Mouse (Mus musculus) neural tube, embryonic 11.5 days (tissue): ENCODE results near the gene Lrig1. TPM values are rescaled to one million over a fixed set of nuclear protein-coding genes. Genes with fewer than 3 reads are reported as not detected.

ENCODE experiments used
- ATAC-seq: fragments of 200-750 bp; cut with Nextera tagmentation; 2 replicates; pipeline ENCODE4 v1.8.0; 2017; ENCODE audit warnings: moderate number of reproducible peaks, mild to moderate bottlenecking, moderate TSS enrichment, moderate library complexity; ENCODE audit not compliant: insufficient read depth, low FRiP score, low TSS enrichment
- DNase-seq: peaks from one replicate; pipeline ENCODE4 v3.0.0-alpha.2; 2015; ENCODE audit warnings: low spot score
- H3K27ac ChIP-seq: fragments of 300-500 bp; sonication (generic); 2 replicates; pipeline ENCODE4 v1.5.1; 2014; ENCODE audit warnings: low read depth, mild to moderate bottlenecking, low read length
- H3K27me3 ChIP-seq: fragments of 300-500 bp; sonication (generic); 2 replicates; pipeline ENCODE4 v1.6.1; 2014; ENCODE audit warnings: mild to moderate bottlenecking, low read length, mixed read lengths; ENCODE audit not compliant: control insufficient read depth, insufficient read depth
- H3K36me3 ChIP-seq: fragments of 300-500 bp; sonication (generic); 2 replicates; pipeline ENCODE4 v1.6.1; 2014; ENCODE audit warnings: mild to moderate bottlenecking, low read length, moderate library complexity, mixed read lengths; ENCODE audit not compliant: control insufficient read depth, insufficient read depth
- H3K4me1 ChIP-seq: fragments of 300-500 bp; sonication (generic); 2 replicates; pipeline ENCODE4 v1.6.1; 2014; ENCODE audit warnings: low read length, mixed read lengths; ENCODE audit not compliant: control insufficient read depth, insufficient read depth
- H3K4me2 ChIP-seq: fragments of 300-500 bp; sonication (generic); 2 replicates; pipeline ENCODE4 v1.6.1; 2014; ENCODE audit warnings: low read depth, mild to moderate bottlenecking, moderate library complexity
- H3K4me3 ChIP-seq: fragments of 300-500 bp; sonication (generic); 2 replicates; pipeline ENCODE4 v1.5.1; 2014; ENCODE audit warnings: low read depth, low read length
- H3K9ac ChIP-seq: fragments of 300-500 bp; sonication (generic); 2 replicates; pipeline ENCODE4 v1.6.1; 2014; ENCODE audit warnings: mild to moderate bottlenecking, low read length
- H3K9me3 ChIP-seq: fragments of 300-500 bp; sonication (generic); 2 replicates; pipeline ENCODE4 v1.6.1; 2016; ENCODE audit warnings: low read length; ENCODE audit not compliant: control insufficient read depth
- WGBS: fragments of 180-500 bp; shearing (Covaris S2); extraction: QIAGEN DNeasy Blood & Tissue Kit; methylation state at CpG from one replicate; pipeline ENCODE4 v1.1.7; 2014; 5-methylcytosine and 5-hydroxymethylcytosine counted together
- polyA plus RNA-seq: library from polyadenylated mRNA; unstranded; fragments of >200 nt; fragmentation: Nextera tagmentation; extraction: Ambion mirVana; gene quantifications from 2 replicates; pipeline ENCODE4 v1.2.1, GENCODE M21; 2014

Lrig1 gene
- polyA plus RNA-seq, 1 experiment from 2014 or later, result 29.6 TPM

DNA sequence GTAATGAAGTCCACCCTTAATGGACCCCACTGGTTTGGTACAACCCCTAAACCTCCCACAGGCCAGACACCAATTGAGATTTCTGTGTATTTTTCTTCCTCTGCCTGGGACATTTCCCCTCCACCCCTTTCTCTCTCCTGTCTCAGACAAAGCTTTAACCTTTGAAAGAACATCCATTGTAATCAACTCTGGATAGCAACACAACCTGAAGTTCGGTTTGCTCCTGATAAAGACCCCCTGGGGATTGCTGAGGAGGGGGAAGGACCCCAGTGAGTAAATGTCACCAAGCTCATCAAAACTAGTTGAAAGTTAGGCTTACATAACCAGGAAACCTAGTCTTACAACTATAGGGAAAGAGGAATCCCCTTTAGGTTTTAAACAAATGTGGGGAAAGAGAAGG lies 5.5 kb downstream of the Lrig1 start:
- Histone ChIP-seq H3K27me3 (no peaks in the 10 kb centered on the region), H3K9me3 (no peaks in the 10 kb centered on the region), H3K4me1 (peaks cover 50% of the 10 kb centered on the region), H3K4me2 (peak overlapping the region; percentile 29; the same call in 1 of the 2 replicates), H3K27ac (no peak overlapping the region), H3K36me3 (no peaks in the 10 kb centered on the region), H3K9ac (no peak overlapping the region), H3K4me3 (no peak overlapping the region)
- no peak for DNase-seq
- 4% methylated on average over 1 of the region's 1 CpGs for WGBS
- no peak for ATAC-seq

DNA sequence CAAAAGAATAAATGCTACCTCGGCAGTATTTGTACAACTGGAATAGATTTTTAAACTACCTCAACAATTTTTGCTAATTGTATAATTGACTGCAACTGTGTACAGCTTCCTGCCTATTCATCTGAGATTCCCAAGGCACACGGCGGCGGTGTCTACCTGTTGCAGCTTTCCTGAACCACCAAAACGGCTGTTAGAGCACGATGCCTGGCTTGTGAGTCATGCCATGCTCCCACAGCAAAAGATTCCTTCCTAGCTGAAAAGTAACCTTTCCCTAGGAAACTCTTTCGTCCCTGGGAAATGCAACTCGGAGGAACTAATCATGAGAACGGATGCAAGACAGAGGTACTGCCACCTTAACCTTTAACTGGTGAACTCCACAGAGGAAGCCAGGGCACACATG lies 6.9 kb downstream of the Lrig1 start:
- H3K4me2 ChIP-seq, result no peak overlapping the region

GRCm38 (mm10) chr6:94692003-94692402 lies 8.0 kb downstream of the Lrig1 start:
- H3K4me3 ChIP-seq, result no peak overlapping the region
- DNase-seq, result no peak
- no peak for ATAC-seq
- H3K27me3 ChIP-seq, result no peaks in the 10 kb centered on the region
- no peak overlapping the region for H3K9ac ChIP-seq
- WGBS, result 31% methylated on average over 2 of the region's 2 CpGs
- H3K4me1 ChIP-seq, result peaks cover 40% of the 10 kb centered on the region
- H3K27ac ChIP-seq, result no peak overlapping the region
- no peaks in the 10 kb centered on the region for H3K36me3 ChIP-seq
- H3K9me3 ChIP-seq, result no peaks in the 10 kb centered on the region
- H3K4me2 ChIP-seq, result no peak overlapping the region

More for the DNA sequence above, 6.9 kb downstream of the Lrig1 start:
- ATAC-seq (no peak), DNase-seq (no peak)
- WGBS, result 77% methylated on average over 9 of the region's 9 CpGs
- Histone ChIP-seq H3K36me3 (no peaks in the 10 kb centered on the region), H3K9ac (no peak overlapping the region), H3K27ac (no peak overlapping the region), H3K27me3 (no peaks in the 10 kb centered on the region), H3K9me3 (no peaks in the 10 kb centered on the region), H3K4me3 (no peak overlapping the region), H3K4me1 (peaks cover 45% of the 10 kb centered on the region)

- H3K4me2 ChIP-seq, result no peak overlapping the region
- DNase-seq (no peak), ATAC-seq (no peak)
- peaks cover 28% of the 10 kb centered on the region for H3K4me1 ChIP-seq
- no peaks in the 10 kb centered on the region for H3K9me3 ChIP-seq
- no peaks in the 10 kb centered on the region for H3K36me3 ChIP-seq
- H3K4me3 ChIP-seq, result no peak overlapping the region
- H3K27me3 ChIP-seq, result no peaks in the 10 kb centered on the region
- WGBS, result 72% methylated on average over 7 of the region's 7 CpGs
- H3K9ac ChIP-seq, result no peak overlapping the region
- H3K27ac ChIP-seq, result no peak overlapping the region
Observed at GRCm38 (mm10) chr6:94690247-94690646, 9.7 kb downstream of the Lrig1 start.

GRCm38 (mm10) chr6:94688722-94689121 lies 11.2 kb downstream of the Lrig1 start:
- Histone ChIP-seq H3K4me2 (no peak overlapping the region), H3K4me1 (peaks cover 20% of the 10 kb centered on the region)

GRCm38 (mm10) chr6:94686048-94686447 lies 13.9 kb downstream of the Lrig1 start:
- Histone ChIP-seq H3K27ac (no peak overlapping the region), H3K9me3 (no peaks in the 10 kb centered on the region), H3K4me3 (no peak overlapping the region), H3K36me3 (no peaks in the 10 kb centered on the region), H3K9ac (no peak overlapping the region), H3K4me2 (no peak overlapping the region), H3K4me1 (peaks cover 24% of the 10 kb centered on the region), H3K27me3 (no peaks in the 10 kb centered on the region)
- ATAC-seq (no peak), DNase-seq (no peak)
- WGBS, result 54% methylated on average over 6 of the region's 6 CpGs

More at GRCm38 (mm10) chr6:94688722-94689121, 11.2 kb downstream of the Lrig1 start:
- Histone ChIP-seq H3K9me3 (no peaks in the 10 kb centered on the region), H3K4me3 (no peak overlapping the region), H3K27me3 (no peaks in the 10 kb centered on the region), H3K36me3 (no peaks in the 10 kb centered on the region), H3K9ac (no peak overlapping the region), H3K27ac (no peak overlapping the region)
- ATAC-seq (no peak), DNase-seq (no peak)
- WGBS, result 73% methylated on average over 4 of the region's 4 CpGs

DNA sequence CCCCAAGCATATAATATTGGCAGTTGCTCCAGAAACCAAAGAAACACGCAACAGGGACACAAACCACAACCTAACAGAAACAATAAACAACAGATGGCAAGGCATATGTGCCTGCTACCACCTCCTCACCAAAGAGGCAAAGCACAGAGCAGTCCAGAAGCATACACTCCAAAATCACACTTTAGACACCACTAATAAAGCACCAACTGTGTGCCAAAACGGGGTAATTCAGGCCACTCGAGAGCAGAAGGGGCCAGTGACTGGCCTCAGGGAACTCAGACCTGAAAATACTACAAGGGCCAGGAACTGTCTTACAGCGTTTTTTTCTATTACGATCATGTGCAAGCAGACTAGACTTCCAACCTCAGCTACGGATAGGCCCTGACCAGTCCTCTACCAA lies 14.3 kb downstream of the Lrig1 start:
- DNase-seq, result no peak
- H3K4me3 ChIP-seq, result no peak overlapping the region
- no peaks in the 10 kb centered on the region for H3K9me3 ChIP-seq
- H3K27ac ChIP-seq, result no peak overlapping the region
- no peak for ATAC-seq
- peaks cover 24% of the 10 kb centered on the region for H3K4me1 ChIP-seq
- no peaks in the 10 kb centered on the region for H3K36me3 ChIP-seq
- H3K4me2 ChIP-seq, result no peak overlapping the region
- WGBS, result 62% methylated on average over 6 of the region's 6 CpGs
- H3K9ac ChIP-seq, result no peak overlapping the region
- no peaks in the 10 kb centered on the region for H3K27me3 ChIP-seq

GRCm38 (mm10) chr6:94684844-94685557 lies 15.0 kb downstream of the Lrig1 start:
- no peak overlapping the region for H3K27ac ChIP-seq
- H3K4me2 ChIP-seq, result no peak overlapping the region
- DNase-seq (no peak), ATAC-seq (no peak)
- no peak overlapping the region for H3K4me3 ChIP-seq
- no peaks in the 10 kb centered on the region for H3K36me3 ChIP-seq
- H3K27me3 ChIP-seq, result no peaks in the 10 kb centered on the region
- peaks cover 24% of the 10 kb centered on the region for H3K4me1 ChIP-seq
- H3K9ac ChIP-seq, result no peak overlapping the region
- H3K9me3 ChIP-seq, result no peaks in the 10 kb centered on the region
- 49% methylated on average over 13 of the region's 13 CpGs for WGBS

DNA sequence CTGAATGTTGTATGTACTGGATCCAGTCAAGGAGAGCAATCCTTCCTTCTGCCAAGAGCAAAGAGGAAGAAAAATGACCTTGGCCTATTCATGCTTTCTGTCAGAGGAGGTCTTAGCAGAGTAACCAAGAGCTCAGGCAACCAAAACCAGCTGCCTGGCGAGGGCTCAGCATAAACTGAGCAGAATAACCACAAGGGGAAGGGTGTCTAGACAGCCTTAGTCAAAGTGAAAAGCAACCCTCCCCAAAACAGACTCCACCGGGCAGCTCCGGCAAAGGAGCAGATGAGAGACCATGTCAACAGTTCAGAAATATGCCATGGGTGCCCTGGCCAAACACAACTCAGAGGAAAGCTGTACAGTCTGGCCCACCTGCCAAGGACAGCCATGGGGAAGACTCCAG lies 16.3 kb downstream of the Lrig1 start:
- H3K9ac ChIP-seq, result no peak overlapping the region
- no peaks in the 10 kb centered on the region for H3K36me3 ChIP-seq
- no peak overlapping the region for H3K27ac ChIP-seq
- ATAC-seq, result no peak
- no peak for DNase-seq
- H3K27me3 ChIP-seq, result no peaks in the 10 kb centered on the region
- WGBS, result 76% methylated on average over 3 of the region's 3 CpGs
- H3K4me3 ChIP-seq, result no peak overlapping the region
- no peak overlapping the region for H3K4me2 ChIP-seq
- peaks cover 24% of the 10 kb centered on the region for H3K4me1 ChIP-seq
- no peaks in the 10 kb centered on the region for H3K9me3 ChIP-seq
